Mouse (Mus musculus) CH12.LX (cell line): ENCODE measurements around the gene Igfbp3. TPM values are rescaled to one million over a fixed set of nuclear protein-coding genes. Genes with fewer than 3 reads are reported as not detected.

Experiments
- DNase-seq: peaks from one replicate; pipeline ENCODE4 v3.0.0-alpha.2; 2013; ENCODE audit errors: extremely low read depth
- H3K27ac ChIP-seq: 2 replicates; pipeline ENCODE4 v1.5.1; 2012; ENCODE audit warnings: low read depth, mild to moderate bottlenecking, control low read depth, moderate library complexity; ENCODE audit not compliant: insufficient read depth
- H3K27me3 ChIP-seq: replicated peaks from 2 replicates; pipeline ENCODE3; 2012; ENCODE audit warnings: inconsistent platforms
- H3K36me3 ChIP-seq, 2 experiments: replicated peaks in 1 of 2; 2 replicates each; pipeline versions ENCODE3 to v1.6.1; 2012; ENCODE audit warnings: inconsistent platforms in 1 of 2, low read length in 1 of 2, mild to moderate bottlenecking in 1 of 2, mixed read lengths in 1 of 2, moderate library complexity in 1 of 2; ENCODE audit not compliant: control insufficient read depth in 1 of 2, insufficient read depth in 1 of 2
- H3K4me1 ChIP-seq, 2 experiments: 2 replicates each; pipeline ENCODE4 v1.6.1; 2012; ENCODE audit warnings: inconsistent platforms in 1 of 2, moderate library complexity in 1 of 2; ENCODE audit not compliant: insufficient read depth in 2 of 2, control insufficient read depth in 1 of 2
- H3K4me2 ChIP-seq: 2 replicates; pipeline ENCODE4 v1.6.1; 2012; ENCODE audit warnings: low read depth, mild to moderate bottlenecking, control low read depth; ENCODE audit not compliant: poor library complexity, insufficient read depth, severe bottlenecking
- H3K4me3 ChIP-seq, 3 experiments: fragments of 150-350 bp in 1 of 3; sonication (generic) in 1 of 3; replicated peaks in 1 of 3; 2 replicates each; pipeline versions ENCODE3 to v1.5.1; 2011 to 2012; ENCODE audit warnings: low read depth in 2 of 3, low read length in 2 of 3, mild to moderate bottlenecking in 2 of 3, moderate library complexity in 2 of 3, control low read depth in 1 of 3, improper control_type of control experiment in 1 of 3, inconsistent platforms in 1 of 3, mixed read lengths in 1 of 3; ENCODE audit not compliant: poor library complexity in 1 of 3
- H3K79me2 ChIP-seq: replicated peaks from 2 replicates; pipeline ENCODE4 v1.6.1; 2012; ENCODE audit warnings: mild to moderate bottlenecking, moderate library complexity; ENCODE audit not compliant: control insufficient read depth, poor library complexity, insufficient read depth, severe bottlenecking; ENCODE audit errors: extremely low read depth
- H3K9ac ChIP-seq: 2 replicates; pipeline ENCODE4 v1.6.1; 2012; ENCODE audit warnings: low read depth, mild to moderate bottlenecking, control low read depth, moderate library complexity; ENCODE audit not compliant: insufficient read depth
- H3K9me3 ChIP-seq: replicated peaks from 2 replicates; pipeline ENCODE3; 2012; ENCODE audit warnings: low read length, inconsistent platforms, mixed read lengths
- BHLHE40 ChIP-seq: IDR thresholded peaks from 2 replicates; pipeline ENCODE4 v1.6.1; 2011; ENCODE audit warnings: mild to moderate bottlenecking, low read depth, low read length, improper control_type of control experiment
- CHD1 ChIP-seq: IDR thresholded peaks from 2 replicates; pipeline ENCODE4 v1.6.1; 2012; ENCODE audit warnings: low read depth, low read length, improper control_type of control experiment, inconsistent platforms
- CTCF ChIP-seq, 2 experiments: IDR thresholded peaks in 1 of 2; conservative IDR thresholded peaks in 1 of 2; 2 replicates each; pipeline ENCODE4 v1.5.1; 2011 to 2012; ENCODE audit warnings: low read depth in 2 of 2, low read length in 2 of 2, improper control_type of control experiment in 1 of 2, inconsistent platforms in 1 of 2, mild to moderate bottlenecking in 1 of 2, moderate library complexity in 1 of 2
- E2F4 ChIP-seq: IDR thresholded peaks from 2 replicates; pipeline ENCODE4 v1.6.1; 2011; ENCODE audit warnings: low read depth, low read length, improper control_type of control experiment; ENCODE audit not compliant: insufficient replicate concordance
- EP300 ChIP-seq: IDR thresholded peaks from 2 replicates; pipeline ENCODE4 v1.6.1; 2011; ENCODE audit warnings: low read length, improper control_type of control experiment
- ETS1 ChIP-seq: conservative IDR thresholded peaks from 2 replicates; pipeline ENCODE4 v1.6.1; 2012; ENCODE audit warnings: low read depth, mild to moderate bottlenecking, inconsistent platforms, low read length, improper control_type of control experiment, moderate library complexity
- GABPA ChIP-seq: IDR thresholded peaks from 2 replicates; pipeline ENCODE4 v1.6.1; 2012; ENCODE audit warnings: low read depth, low read length, improper control_type of control experiment, inconsistent platforms; ENCODE audit not compliant: insufficient replicate concordance
- HCFC1 ChIP-seq: IDR thresholded peaks from 2 replicates; pipeline ENCODE4 v1.6.1; 2012; ENCODE audit warnings: low read depth, mild to moderate bottlenecking, inconsistent platforms, low read length, improper control_type of control experiment
- IRF4 ChIP-seq: IDR thresholded peaks from 2 replicates; pipeline ENCODE4 v1.6.1; 2014; ENCODE audit warnings: low read depth, mild to moderate bottlenecking, inconsistent platforms, low read length, improper control_type of control experiment
- JUN ChIP-seq: IDR thresholded peaks from 2 replicates; pipeline ENCODE4 v1.6.1; 2011; ENCODE audit warnings: low read depth, mild to moderate bottlenecking, low read length, improper control_type of control experiment, moderate library complexity; ENCODE audit not compliant: insufficient read depth
- JUND ChIP-seq: conservative IDR thresholded peaks from 2 replicates; pipeline ENCODE4 v1.6.1; 2011; ENCODE audit warnings: low read depth, low read length, improper control_type of control experiment
- KAT2A ChIP-seq: IDR thresholded peaks from 2 replicates; pipeline ENCODE4 v1.6.1; 2012; ENCODE audit warnings: low read length, improper control_type of control experiment, inconsistent platforms; ENCODE audit not compliant: insufficient replicate concordance
- MAX ChIP-seq: IDR thresholded peaks from 2 replicates; pipeline ENCODE4 v1.6.1; 2011; ENCODE audit warnings: low read length, improper control_type of control experiment
- MEF2A ChIP-seq: IDR thresholded peaks from 2 replicates; pipeline ENCODE4 v1.6.1; 2014; ENCODE audit warnings: low read depth, mild to moderate bottlenecking, inconsistent platforms, low read length, improper control_type of control experiment, borderline replicate concordance
- MXI1 ChIP-seq: IDR thresholded peaks from 2 replicates; pipeline ENCODE4 v1.6.1; 2011; ENCODE audit warnings: mild to moderate bottlenecking, low read depth, low read length, improper control_type of control experiment
- MYC ChIP-seq: IDR thresholded peaks from 2 replicates; pipeline ENCODE4 v1.6.1; 2011; ENCODE audit warnings: low read depth, mild to moderate bottlenecking, improper control_type of control experiment, low read length
- POLR2A ChIP-seq: IDR thresholded peaks from 2 replicates; pipeline ENCODE4 v1.6.1; 2011; ENCODE audit warnings: low read depth, mild to moderate bottlenecking, improper control_type of control experiment, low read length
- POLR2AphosphoS2 ChIP-seq: IDR thresholded peaks from 2 replicates; pipeline ENCODE4 v1.6.1; 2011; ENCODE audit warnings: low read depth, low read length, improper control_type of control experiment
- RCOR1 ChIP-seq: conservative IDR thresholded peaks from 2 replicates; pipeline ENCODE4 v1.6.1; 2012; ENCODE audit warnings: low read depth, mild to moderate bottlenecking, inconsistent platforms, low read length, improper control_type of control experiment
- SIN3A ChIP-seq: IDR thresholded peaks from 2 replicates; pipeline ENCODE4 v1.6.1; 2012; ENCODE audit warnings: low read length, improper control_type of control experiment, inconsistent platforms
- SMC3 ChIP-seq: IDR thresholded peaks from 2 replicates; pipeline ENCODE4 v1.6.1; 2011; ENCODE audit warnings: low read depth, low read length, improper control_type of control experiment
- UBTF ChIP-seq: IDR thresholded peaks from 2 replicates; pipeline ENCODE4 v1.6.1; 2012; ENCODE audit warnings: low read depth, mild to moderate bottlenecking, inconsistent platforms, low read length, improper control_type of control experiment, moderate library complexity
- USF2 ChIP-seq: conservative IDR thresholded peaks from 2 replicates; pipeline ENCODE4 v1.6.1; 2011; ENCODE audit warnings: low read depth, low read length, improper control_type of control experiment
- ZKSCAN1 ChIP-seq: IDR thresholded peaks from 2 replicates; pipeline ENCODE4 v1.6.1; 2012; ENCODE audit warnings: low read depth, inconsistent platforms, low read length, improper control_type of control experiment, borderline replicate concordance
- ZMIZ1 ChIP-seq: IDR thresholded peaks from 2 replicates; pipeline ENCODE4 v1.6.1; 2012; ENCODE audit warnings: low read depth, mild to moderate bottlenecking, inconsistent platforms, low read length, improper control_type of control experiment
- ZNF384 ChIP-seq: IDR thresholded peaks from 2 replicates; pipeline ENCODE4 v1.6.1; 2012; ENCODE audit warnings: low read depth, low read length, improper control_type of control experiment, inconsistent platforms
- dilution Hi-C: fragments of 300-500 bp; cut with MboI; formaldehyde crosslinking; loops from 2 replicates; pipeline ENCODE4 v1.14.3; 2020; ENCODE audit warnings: low sequenced_read_pairs; ENCODE audit not compliant: extremely low pct_unique_long_range_greater_than_20kb, extremely low pct_ligation_motif_present
- in situ Hi-C: fragments of 300-500 bp; cut with MboI; formaldehyde crosslinking; loops from 3 replicates; pipeline ENCODE4 v1.14.3; 2019; ENCODE audit warnings: low sequenced_read_pairs, low pct_ligation_motif_present, low pct_unique_long_range_greater_than_20kb, mixed read lengths
- polyA plus RNA-seq: library from polyadenylated mRNA; unstranded; fragments of >175 nt; gene quantifications from 2 replicates; pipeline ENCODE4 v1.2.1, GENCODE M21; 2012; ENCODE audit warnings: low read depth; ENCODE audit not compliant: insufficient read length
- total RNA-seq, 2 experiments: library from RNA; depleted of rRNA; stranded (reverse); fragments of 300-350 nt in 1 of 2; fragments of >200 nt in 1 of 2; gene quantifications; 2 replicates each; pipeline ENCODE4 v1.2.3; 2012 to 2014

The Igfbp3 gene
- total and polyA plus RNA-seq, 3 experiments = not detected

- Histone ChIP-seq H3K4me1 (no peaks in the 10 kb centered on the region), H3K79me2 (no peaks in the 10 kb centered on the region), H3K36me3 (no peaks in the 10 kb centered on the region), H3K4me2 (no peak within 1 kb of the TSS), H3K9me3 (peaks cover 51% of the 10 kb centered on the region), H3K9ac (no peak within 1 kb of the TSS), H3K27ac (no peak within 1 kb of the TSS), H3K4me3 (no peak within 1 kb of the TSS), H3K27me3 (peaks cover 8% of the 10 kb centered on the region)
- no peak for DNase-seq
- in situ Hi-C loops (no loop called here), dilution Hi-C loops (no loop called here)
- TF ChIP-seq ZKSCAN1 = no peak
- no peak for TF ChIP-seq SMC3
- TF ChIP-seq MAX = no peak
- TF ChIP-seq RCOR1 = no peak
- no peak for TF ChIP-seq BHLHE40
- no peak for TF ChIP-seq MYC
- TF ChIP-seq ETS1 = no peak
- TF ChIP-seq ZMIZ1 = no peak
- TF ChIP-seq KAT2A = no peak
- no peak for TF ChIP-seq CHD1
- TF ChIP-seq CTCF (conservative IDR thresholded peaks at IDR 0.05 in 1 of 2, IDR thresholded peaks at IDR 0.05 in 1 of 2; ENCODE audit: low read depth in 2 of 2, low read length in 2 of 2) = no peak
Observed at GRCm38 (mm10) chr11:7197491-7197941, 16.2 kb downstream of the Igfbp3 start, which contains the start of gene Igfbp1. Gene Igfbp1 (plus strand): TSS chr11:7197782.

DNA sequence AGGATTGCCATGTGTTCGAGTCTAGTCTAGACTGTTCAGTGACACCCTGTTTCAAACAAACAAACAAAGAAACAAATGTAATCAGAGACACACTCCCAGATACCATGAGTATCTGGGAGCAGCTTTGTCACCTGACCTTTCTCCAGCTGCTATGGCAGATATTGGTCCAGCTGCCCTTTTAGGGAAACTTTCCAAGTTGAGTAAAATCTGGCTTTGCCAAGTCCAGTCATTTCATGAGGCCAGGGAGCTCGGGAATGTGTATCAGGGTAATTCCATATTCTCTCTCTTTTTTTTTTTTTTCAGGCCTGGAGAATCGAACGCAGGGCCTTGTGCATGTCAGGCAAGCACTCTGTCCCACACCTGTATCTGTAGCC lies 18.4 kb downstream of the Igfbp3 start:
- no peak for DNase-seq
- H3K36me3 ChIP-seq = no peaks in the 10 kb centered on the region
- H3K4me2 ChIP-seq = no peak overlapping the region
- H3K4me1 ChIP-seq = no peaks in the 10 kb centered on the region
- in situ Hi-C loops (no loop called here), dilution Hi-C loops (no loop called here)
- H3K79me2 ChIP-seq = no peaks in the 10 kb centered on the region
- peaks cover 58% of the 10 kb centered on the region for H3K9me3 ChIP-seq
- H3K4me3 ChIP-seq = no peak overlapping the region
- H3K27ac ChIP-seq = no peak overlapping the region
- no peak for TF ChIP-seq JUN
- TF ChIP-seq SIN3A = no peak
- TF ChIP-seq MEF2A = no peak
- TF ChIP-seq KAT2A = no peak
- no peak for TF ChIP-seq CHD1
- no peak for TF ChIP-seq E2F4
- no peak for TF ChIP-seq ETS1
- no peak for TF ChIP-seq EP300
- TF ChIP-seq POLR2A = no peak
- no peak for TF ChIP-seq CTCF (conservative IDR thresholded peaks at IDR 0.05 in 1 of 2, IDR thresholded peaks at IDR 0.05 in 1 of 2; ENCODE audit: low read depth in 2 of 2, low read length in 2 of 2)
- TF ChIP-seq MXI1 = no peak
- no peak for TF ChIP-seq GABPA
- no peak for TF ChIP-seq USF2
- no peak for TF ChIP-seq ZNF384
- no peak for TF ChIP-seq JUND
- TF ChIP-seq HCFC1 = no peak
- no peak for TF ChIP-seq IRF4
- TF ChIP-seq MAX = no peak
- TF ChIP-seq UBTF = no peak
- no peak for TF ChIP-seq POLR2AphosphoS2
- H3K27me3 ChIP-seq = peaks cover 10% of the 10 kb centered on the region
- no peak overlapping the region for H3K9ac ChIP-seq
